Mouse (Mus musculus) kidney, adult 2 months (tissue): ENCODE measurements at regions not wholly inside any gene's neighbourhood (a gene's known extent, or its start where the extent isn't known, plus 50 kb on each side); places are given as distances from the start of the nearest gene placed in this dataset.

Source experiments
- DNase-seq: peaks from one replicate; pipeline ENCODE4 v3.0.0; 2021
- H3K27ac ChIP-seq: fragments of 200-500 bp; 2 replicates; pipeline ENCODE4 v1.5.1; 2012; ENCODE audit warnings: low read depth, low read length, control low read depth, inconsistent platforms; ENCODE audit not compliant: insufficient read depth
- H3K27me3 ChIP-seq: fragments of 200-500 bp; replicated peaks from 2 replicates; pipeline ENCODE4 v1.6.1; 2012; ENCODE audit warnings: mild to moderate bottlenecking, moderate library complexity, low read length, inconsistent platforms; ENCODE audit not compliant: control insufficient read depth, insufficient read depth
- H3K36me3 ChIP-seq: fragments of 200-500 bp; 2 replicates; pipeline ENCODE4 v1.6.1; 2012; ENCODE audit warnings: mild to moderate bottlenecking, moderate library complexity, low read length, inconsistent platforms; ENCODE audit not compliant: control insufficient read depth, insufficient read depth
- H3K4me1 ChIP-seq: fragments of 200-500 bp; 2 replicates; pipeline ENCODE4 v1.6.1; 2011; ENCODE audit warnings: low read length; ENCODE audit not compliant: control insufficient read depth, insufficient read depth
- H3K4me3 ChIP-seq: fragments of 200-500 bp; 2 replicates; pipeline ENCODE4 v1.5.1; 2011; ENCODE audit warnings: mild to moderate bottlenecking, low read depth, low read length, control low read depth; ENCODE audit not compliant: insufficient read depth
- CTCF ChIP-seq: fragments of 200-500 bp; conservative IDR thresholded peaks from 2 replicates; pipeline ENCODE4 v1.5.1; 2011; ENCODE audit warnings: low read depth, mild to moderate bottlenecking, control low read depth, low read length, moderate library complexity, mixed read lengths; ENCODE audit not compliant: insufficient read depth, insufficient read length
- POLR2A ChIP-seq: fragments of 200-500 bp; IDR thresholded peaks from one replicate; pipeline ENCODE4 v1.6.1; 2011; ENCODE audit warnings: low read depth, low read length, control low read depth
- WGBS: fragments of 180-500 bp; shearing (Covaris S2); methylation state at CpG from one replicate; pipeline ENCODE4 v1.1.7; 2018; 5-methylcytosine and 5-hydroxymethylcytosine counted together

- H3K4me3 ChIP-seq, result no peak overlapping the region
- no peaks in the 10 kb centered on the region for H3K36me3 ChIP-seq
- TF ChIP-seq POLR2A (no peak), CTCF (no peak)
- H3K27me3 ChIP-seq, result no peaks in the 10 kb centered on the region
- DNase-seq, result no peak
- H3K4me1 ChIP-seq, result peaks cover 7% of the 10 kb centered on the region; the same call in 1 of the 2 replicates
- no peak overlapping the region for H3K27ac ChIP-seq
- WGBS, result 56% methylated on average over 3 of the region's 3 CpGs
Measured at GRCm38 (mm10) chr1:193564225-193564624, 194.1 kb upstream of the Camk1g start.

GRCm38 (mm10) chr1:193562242-193562641 lies 192.1 kb upstream of the Camk1g start:
- Histone ChIP-seq H3K4me3 (no peak overlapping the region), H3K27me3 (no peaks in the 10 kb centered on the region), H3K4me1 (no peaks in the 10 kb centered on the region), H3K36me3 (no peaks in the 10 kb centered on the region), H3K27ac (no peak overlapping the region)
- WGBS, result 94% methylated on average over 2 of the region's 2 CpGs
- TF ChIP-seq POLR2A (no peak), CTCF (no peak)
- no peak for DNase-seq

DNA sequence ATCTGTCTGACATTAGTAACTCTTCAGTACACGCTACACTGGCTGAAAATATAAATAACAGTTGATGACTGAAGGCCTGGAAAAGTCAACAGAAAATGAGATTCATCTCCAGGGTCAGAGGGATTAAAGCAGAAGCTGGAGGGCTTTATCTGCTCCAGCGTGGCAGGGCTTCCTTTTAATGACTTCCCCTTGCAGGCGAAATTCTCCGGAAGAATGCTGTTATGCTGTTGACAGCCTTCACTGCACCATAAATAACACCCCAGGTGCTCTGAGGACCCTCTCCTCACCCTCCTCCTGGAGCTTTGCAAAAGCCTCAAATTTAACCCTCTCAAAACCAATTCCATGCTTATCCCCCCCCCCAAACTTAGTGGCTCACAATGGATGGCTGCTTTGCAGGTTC lies 188.0 kb upstream of the Camk1g start:
- no peak for DNase-seq
- TF ChIP-seq POLR2A, result no peak
- H3K4me3 ChIP-seq, result no peak overlapping the region
- H3K27ac ChIP-seq, result no peak overlapping the region
- no peaks in the 10 kb centered on the region for H3K36me3 ChIP-seq
- WGBS, result 43% methylated on average over 4 of the region's 4 CpGs
- H3K4me1 ChIP-seq, result no peaks in the 10 kb centered on the region
- H3K27me3 ChIP-seq, result no peaks in the 10 kb centered on the region

DNA sequence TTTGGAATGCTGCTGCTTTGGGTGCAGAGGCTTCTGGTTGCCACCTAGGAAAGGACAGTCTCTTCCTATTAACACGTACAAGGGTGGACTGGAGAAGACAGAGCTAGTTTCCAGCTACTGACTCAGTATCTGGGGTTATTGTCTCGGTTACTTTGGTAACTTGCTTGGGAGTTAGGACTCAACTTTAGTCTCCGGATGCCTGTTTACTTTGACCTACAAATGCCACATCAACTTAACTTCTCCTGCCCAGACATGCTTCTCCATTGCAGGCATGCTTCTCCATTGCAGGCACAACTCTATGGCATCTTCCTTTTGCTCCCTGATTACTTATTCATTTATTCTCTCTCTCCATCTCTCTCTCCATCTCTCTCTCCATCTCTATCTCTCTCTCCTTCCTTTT lies 184.6 kb upstream of the Camk1g start:
- Histone ChIP-seq H3K36me3 (no peaks in the 10 kb centered on the region), H3K4me3 (no peak overlapping the region), H3K4me1 (no peaks in the 10 kb centered on the region), H3K27ac (no peak overlapping the region), H3K27me3 (no peaks in the 10 kb centered on the region)
- TF ChIP-seq POLR2A, result no peak
- no peak for TF ChIP-seq CTCF
- 94% methylated on average over 3 of the region's 3 CpGs for WGBS
- DNase-seq, result no peak

GRCm38 (mm10) chr1:193552348-193552747 lies 182.2 kb upstream of the Camk1g start:
- no peak overlapping the region for H3K27ac ChIP-seq
- no peaks in the 10 kb centered on the region for H3K4me1 ChIP-seq
- H3K27me3 ChIP-seq, result no peaks in the 10 kb centered on the region
- no peaks in the 10 kb centered on the region for H3K36me3 ChIP-seq
- no peak overlapping the region for H3K4me3 ChIP-seq
- DNase-seq, result no peak
- 49% methylated on average over 2 of the region's 2 CpGs for WGBS
- no peak for TF ChIP-seq CTCF

GRCm38 (mm10) chr1:193551340-193551739 lies 181.2 kb upstream of the Camk1g start:
- TF ChIP-seq POLR2A, result no peak
- Histone ChIP-seq H3K27ac (no peak overlapping the region), H3K36me3 (no peaks in the 10 kb centered on the region), H3K4me3 (no peak overlapping the region), H3K27me3 (no peaks in the 10 kb centered on the region), H3K4me1 (no peaks in the 10 kb centered on the region)
- DNase-seq, result no peak
- WGBS, result 59% methylated on average over 1 of the region's 1 CpGs

DNA sequence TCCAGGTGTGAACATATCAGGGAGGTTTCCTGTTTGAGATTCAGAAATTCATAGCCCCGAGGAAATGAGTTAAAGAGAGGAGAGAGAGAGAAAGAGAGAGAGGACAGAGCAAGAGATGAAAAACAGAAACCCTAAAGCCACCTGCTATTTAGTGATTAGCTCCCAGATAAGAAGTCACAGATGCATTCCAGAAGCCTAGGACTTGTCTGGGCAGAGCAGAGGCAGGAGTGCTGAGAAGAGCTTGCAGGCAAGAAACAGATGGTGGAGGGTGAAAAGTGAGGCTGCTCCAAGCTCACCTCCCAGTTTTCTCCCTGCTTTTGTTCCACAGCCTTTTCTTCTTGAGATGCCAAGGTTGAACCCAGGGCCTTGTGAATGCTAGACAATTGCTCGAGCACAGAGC lies 180.7 kb upstream of the Camk1g start:
- Histone ChIP-seq H3K27me3 (no peaks in the 10 kb centered on the region), H3K4me1 (no peaks in the 10 kb centered on the region), H3K4me3 (no peak overlapping the region), H3K27ac (no peak overlapping the region), H3K36me3 (no peaks in the 10 kb centered on the region)
- TF ChIP-seq POLR2A (no peak), CTCF (no peak)
- 52% methylated on average over 2 of the region's 2 CpGs for WGBS
- DNase-seq, result no peak

GRCm38 (mm10) chr1:193547356-193547755 lies 177.3 kb upstream of the Camk1g start:
- Histone ChIP-seq H3K27ac (no peak overlapping the region), H3K4me3 (no peak overlapping the region), H3K4me1 (no peaks in the 10 kb centered on the region), H3K27me3 (no peaks in the 10 kb centered on the region), H3K36me3 (no peaks in the 10 kb centered on the region)
- DNase-seq, result no peak
- WGBS, result 86% methylated on average over 2 of the region's 2 CpGs
- TF ChIP-seq CTCF (no peak), POLR2A (no peak)

DNA sequence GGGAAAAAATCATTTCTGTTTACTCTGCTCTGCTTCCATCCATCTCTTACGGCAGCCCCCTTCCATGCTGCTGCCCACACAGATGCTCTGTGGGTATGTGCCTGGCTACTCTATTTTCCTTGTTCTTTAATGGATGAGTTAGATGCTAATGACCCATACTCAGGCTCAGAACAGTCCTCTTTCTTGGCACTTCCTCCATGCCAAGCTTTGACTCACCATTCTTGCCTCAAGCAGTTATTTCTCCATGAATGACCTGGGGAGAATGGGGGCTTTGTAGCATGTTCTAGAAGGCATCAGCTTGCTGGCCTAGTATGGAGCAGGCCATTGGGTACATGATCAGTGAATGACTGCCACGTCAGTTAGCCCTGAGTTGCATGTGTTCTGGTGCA lies 175.9 kb upstream of the Camk1g start:
- Histone ChIP-seq H3K4me1 (no peaks in the 10 kb centered on the region), H3K27ac (no peak overlapping the region), H3K27me3 (no peaks in the 10 kb centered on the region), H3K36me3 (no peaks in the 10 kb centered on the region), H3K4me3 (no peak overlapping the region)
- TF ChIP-seq CTCF (no peak), POLR2A (no peak)
- 91% methylated on average over 2 of the region's 2 CpGs for WGBS
- DNase-seq, result no peak
